Mouse (Mus musculus) forebrain, embryonic 12.5 days (tissue): Measurements from ENCODE around the gene Ext2. TPM values are rescaled to one million over a fixed set of nuclear protein-coding genes. Genes with fewer than 3 reads are reported as not detected.

Experiments
- ATAC-seq: fragments of 200-750 bp; cut with Nextera tagmentation; 2 replicates; pipeline ENCODE4 v1.8.0; 2017; ENCODE audit warnings: moderate TSS enrichment; ENCODE audit not compliant: low FRiP score
- H3K27ac ChIP-seq: fragments of 300-500 bp; sonication (generic); 2 replicates; pipeline ENCODE4 v1.5.1; 2016; ENCODE audit warnings: mild to moderate bottlenecking
- H3K27me3 ChIP-seq: fragments of 300-500 bp; sonication (generic); 2 replicates; pipeline ENCODE4 v1.6.1; 2016; ENCODE audit warnings: mild to moderate bottlenecking
- H3K36me3 ChIP-seq: fragments of 300-500 bp; sonication (generic); replicated peaks from 2 replicates; pipeline ENCODE4 v1.6.1; 2016; ENCODE audit warnings: mild to moderate bottlenecking
- H3K4me1 ChIP-seq: fragments of 300-500 bp; sonication (generic); 2 replicates; pipeline ENCODE4 v1.6.1; 2016
- H3K4me2 ChIP-seq: fragments of 300-500 bp; sonication (generic); 2 replicates; pipeline ENCODE4 v1.6.1; 2016; ENCODE audit warnings: mild to moderate bottlenecking, moderate library complexity
- H3K4me3 ChIP-seq: fragments of 300-500 bp; sonication (generic); replicated peaks from 2 replicates; pipeline ENCODE4 v1.5.1; 2016; ENCODE audit warnings: mild to moderate bottlenecking
- H3K9ac ChIP-seq: fragments of 300-500 bp; sonication (generic); 2 replicates; pipeline ENCODE4 v1.6.1; 2016; ENCODE audit warnings: mild to moderate bottlenecking
- H3K9me3 ChIP-seq: fragments of 300-500 bp; sonication (generic); 2 replicates; pipeline ENCODE4 v1.6.1; 2016
- WGBS: fragments of 180-500 bp; shearing (Covaris S2); methylation state at CpG from one replicate; pipeline ENCODE4 v1.1.7; 2016; 5-methylcytosine and 5-hydroxymethylcytosine counted together
- polyA plus RNA-seq: library from polyadenylated mRNA; unstranded; fragments of >200 nt; fragmentation: Nextera tagmentation; extraction: Ambion mirVana; gene quantifications from 2 replicates; pipeline ENCODE4 v1.2.1, GENCODE M21; 2016

The Ext2 gene
- polyA plus RNA-seq, 1 experiment from 2014 or later, result 69.2 TPM

DNA sequence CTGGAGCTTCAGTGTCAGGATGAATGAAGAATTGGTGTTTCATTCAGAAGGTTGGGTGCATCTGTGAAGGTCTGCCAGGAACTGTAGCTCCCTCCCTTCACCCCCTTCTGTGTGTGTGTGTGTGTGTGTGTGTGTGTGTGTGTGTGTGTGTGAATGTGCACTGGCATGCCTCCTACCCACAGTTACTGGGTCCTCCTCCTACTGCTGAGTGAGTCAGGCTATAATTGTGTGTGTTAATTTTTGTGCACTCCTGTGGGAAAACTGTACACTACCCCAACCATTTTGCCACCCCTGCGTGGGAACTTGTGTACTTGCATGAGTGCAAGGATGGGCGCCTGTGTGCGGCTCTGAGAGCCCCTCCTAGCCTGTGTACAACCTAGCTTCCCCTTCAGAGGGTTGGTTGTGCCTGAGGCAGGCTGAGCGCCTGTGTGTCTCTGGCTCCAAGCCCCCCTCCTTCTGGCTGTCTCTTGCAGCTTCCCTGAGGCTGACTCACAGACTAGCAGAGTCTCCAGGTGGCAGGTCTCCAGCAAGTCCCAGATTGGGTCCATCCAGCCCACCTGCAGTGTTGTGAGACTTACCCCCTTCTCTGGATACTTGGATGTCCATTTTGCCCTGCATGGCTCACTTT is 173.0 kb downstream of the Ext2 start:
- Histone ChIP-seq H3K4me1 (peaks cover 7% of the 10 kb centered on the region; the same call in 1 of the 2 replicates), H3K27ac (no peak overlapping the region), H3K36me3 (no peaks in the 10 kb centered on the region), H3K4me2 (0 out of 2 replicates have a peak overlapping the region, but pooled peaks have one; percentile 1), H3K27me3 (peaks cover 90% of the 10 kb centered on the region), H3K4me3 (no peak overlapping the region), H3K9ac (no peak overlapping the region), H3K9me3 (no peaks in the 10 kb centered on the region)
- ATAC-seq, result no peak
- WGBS, result 25% methylated on average over 4 of the region's 4 CpGs

DNA sequence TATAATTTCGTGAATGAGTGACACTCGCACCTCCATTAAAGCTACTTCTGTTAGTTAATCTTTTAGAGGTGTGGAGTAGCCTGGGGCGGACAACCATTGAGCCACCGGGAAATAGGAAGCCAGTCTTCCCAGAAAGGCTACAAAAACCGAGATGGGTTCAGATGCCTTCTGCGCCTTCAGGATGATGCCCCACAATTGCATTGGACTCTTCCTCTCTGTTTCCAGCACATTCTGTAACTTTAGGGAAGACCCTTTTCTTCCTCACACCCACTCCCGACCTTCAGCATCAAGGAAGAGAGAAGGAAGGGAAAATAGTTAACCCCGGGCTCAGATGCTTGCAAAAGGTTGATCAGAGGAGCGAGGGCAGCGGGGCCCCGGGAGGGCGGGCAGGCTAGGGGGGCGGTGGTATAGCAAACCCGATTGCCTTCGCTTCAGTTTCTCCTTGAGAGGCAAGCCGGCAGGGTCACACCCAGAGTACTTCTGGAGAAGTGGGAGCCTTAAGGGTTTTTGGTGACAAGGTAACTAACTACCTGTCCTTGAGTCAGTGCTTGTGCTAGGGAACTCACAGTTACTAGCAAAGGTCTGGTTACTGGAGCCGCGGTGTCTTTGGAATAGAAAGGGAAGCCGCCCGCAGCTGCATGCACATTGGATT is 174.3 kb downstream of the Ext2 start:
- no peaks in the 10 kb centered on the region for H3K9me3 ChIP-seq
- H3K4me2 ChIP-seq, result peak overlapping the region; percentile 19; the same call in 1 of the 2 replicates
- H3K4me3 ChIP-seq, result peak overlapping the region; percentile 13
- no peak for ATAC-seq
- no peaks in the 10 kb centered on the region for H3K36me3 ChIP-seq
- peaks cover 98% of the 10 kb centered on the region for H3K27me3 ChIP-seq
- peaks cover 11% of the 10 kb centered on the region for H3K4me1 ChIP-seq
- whole genome bisulfite sequencing, result under 1% methylated on average over 19 of the region's 20 CpGs
- H3K27ac ChIP-seq, result no peak overlapping the region
- H3K9ac ChIP-seq, result no peak overlapping the region

DNA sequence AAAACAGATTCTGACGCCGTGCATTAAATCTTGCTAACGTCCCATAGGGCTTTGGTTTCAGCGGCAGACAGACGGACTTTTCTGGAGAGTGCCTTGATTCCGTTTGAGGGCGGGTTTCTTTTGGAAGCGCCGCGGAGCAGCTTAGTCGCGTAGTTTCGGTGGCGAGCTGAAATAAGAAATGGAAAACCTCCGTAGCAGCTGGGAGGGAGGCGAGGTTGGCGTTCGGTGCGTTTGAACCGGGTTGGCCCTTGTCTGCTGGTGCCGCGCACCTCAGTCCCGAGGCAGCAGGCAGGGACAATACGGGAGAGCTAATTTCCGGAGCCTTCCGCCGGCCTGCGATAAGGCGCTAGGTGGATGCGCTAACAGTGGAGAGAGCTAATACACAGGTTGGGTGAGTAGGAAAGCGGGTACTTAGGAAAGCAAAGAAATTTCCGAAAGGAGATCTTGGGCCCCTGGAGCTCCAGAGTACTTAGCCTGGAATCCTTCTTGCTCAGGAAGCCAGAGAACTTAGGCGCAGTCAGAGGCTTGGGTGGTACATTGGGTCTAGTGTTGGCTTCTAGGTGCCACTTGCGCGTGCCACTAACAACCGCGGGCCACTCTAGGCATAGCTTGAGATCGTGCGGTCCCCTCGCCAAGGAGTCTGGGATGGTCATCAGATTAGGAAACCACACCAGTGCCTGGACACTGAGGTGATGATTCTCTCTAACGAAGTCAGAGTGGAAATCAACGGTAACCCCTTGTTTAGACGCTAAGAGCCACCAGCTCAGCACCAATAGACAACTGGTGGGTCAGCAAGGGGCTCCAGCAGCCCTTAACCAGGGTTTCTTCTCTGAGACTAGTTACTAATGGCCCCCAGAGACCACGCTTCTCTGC is 175.1 kb downstream of the Ext2 start:
- no peaks in the 10 kb centered on the region for H3K9me3 ChIP-seq
- H3K4me2 ChIP-seq, result peak overlapping the region; percentile 19
- peak overlapping the region; percentile 13 for H3K4me3 ChIP-seq
- H3K27ac ChIP-seq, result no peak overlapping the region
- ATAC-seq, result no peak
- peaks cover 19% of the 10 kb centered on the region for H3K4me1 ChIP-seq
- WGBS, result under 1% methylated on average over 44 of the region's 44 CpGs
- peaks cover 98% of the 10 kb centered on the region for H3K27me3 ChIP-seq
- H3K36me3 ChIP-seq, result no peaks in the 10 kb centered on the region
- 0 out of 2 replicates have a peak overlapping the region, but pooled peaks have one; percentile 9 for H3K9ac ChIP-seq

DNA sequence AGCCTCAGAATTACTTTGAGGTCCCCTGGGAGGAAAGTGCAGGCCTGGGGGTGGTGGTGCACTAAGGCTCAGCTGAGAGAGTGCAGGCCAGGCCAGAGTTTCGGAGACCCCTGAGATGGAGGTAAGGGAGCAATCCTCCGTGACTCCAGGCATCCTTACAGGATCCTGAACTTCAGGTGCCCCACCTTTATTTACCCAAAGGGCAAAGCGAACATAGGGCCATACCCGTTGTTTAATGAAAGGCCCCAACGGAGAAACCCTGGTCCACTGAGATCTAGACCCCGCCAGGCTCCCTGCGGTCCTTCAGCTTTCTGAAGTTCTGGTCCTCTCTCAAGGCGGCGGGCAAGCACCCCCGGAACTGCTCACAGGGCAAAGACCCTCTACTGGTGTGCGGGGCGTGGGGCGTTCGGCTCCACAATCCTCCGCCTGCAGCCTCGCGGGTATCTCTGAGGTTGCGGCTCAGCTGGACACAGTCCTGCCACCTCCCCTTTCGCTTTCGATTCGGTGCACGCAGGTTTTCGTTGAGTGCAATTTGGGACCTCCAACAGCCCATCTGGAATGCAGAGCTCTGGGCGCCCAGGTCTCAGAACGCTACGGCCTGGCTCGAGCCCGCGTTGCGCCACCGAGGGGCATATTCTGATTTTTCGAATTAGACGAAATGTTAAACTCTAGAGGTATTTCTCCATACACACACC is 176.6 kb downstream of the Ext2 start:
- Histone ChIP-seq H3K4me1 (peaks cover 26% of the 10 kb centered on the region), H3K4me3 (peak overlapping the region; percentile 25), H3K27me3 (peaks cover 98% of the 10 kb centered on the region), H3K36me3 (no peaks in the 10 kb centered on the region), H3K9ac (0 out of 2 replicates have a peak overlapping the region, but pooled peaks have one; percentile 13), H3K27ac (peak overlapping the region; percentile 50; the same call in 1 of the 2 replicates), H3K9me3 (no peaks in the 10 kb centered on the region), H3K4me2 (peak overlapping the region; percentile 38)
- 2% methylated on average over 33 of the region's 33 CpGs for WGBS
- ATAC-seq, result no peak

DNA sequence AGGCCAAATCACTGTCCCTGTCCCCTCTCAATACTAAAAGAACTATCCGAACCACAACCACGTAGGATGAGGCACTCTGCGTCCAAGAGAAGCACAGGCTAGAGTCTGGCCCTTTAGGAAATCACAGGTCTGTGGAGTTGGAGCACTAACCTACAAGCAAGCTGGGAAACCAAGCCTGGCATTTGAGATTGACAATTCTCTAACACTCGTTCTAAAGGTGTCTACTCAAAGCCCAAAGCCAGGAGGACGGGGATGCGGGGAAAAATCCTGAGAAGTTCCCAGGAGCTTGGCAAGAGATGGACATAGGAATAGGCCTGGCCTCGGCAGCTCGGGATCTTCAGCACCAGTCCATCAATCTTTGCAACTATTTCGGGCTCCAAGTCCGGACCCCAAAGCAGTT is 177.2 kb downstream of the Ext2 start:
- H3K4me3 ChIP-seq, result peak overlapping the region; percentile 25

DNA sequence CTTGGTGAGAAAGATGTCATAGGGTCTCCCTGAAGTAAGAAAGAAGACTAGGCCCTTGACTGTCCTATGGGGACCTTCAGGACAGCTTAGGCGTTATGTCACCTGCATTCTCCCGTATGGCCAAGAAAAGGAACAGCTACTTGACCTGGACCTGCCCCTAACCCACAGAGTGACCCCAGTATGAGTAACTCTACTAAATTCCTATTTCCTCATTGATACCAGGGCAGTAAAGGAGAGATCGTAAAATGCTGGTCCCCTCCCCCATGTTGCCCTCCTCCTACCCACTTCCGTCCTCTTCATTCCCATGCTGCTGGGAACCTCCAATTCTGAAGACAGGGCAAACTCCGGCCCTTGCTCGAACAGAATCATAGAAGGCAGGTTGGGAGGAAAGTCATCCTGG is 177.6 kb downstream of the Ext2 start:
- no peak for ATAC-seq
- WGBS, result 4% methylated on average over 6 of the region's 6 CpGs
- peak overlapping the region; percentile 36 for H3K4me2 ChIP-seq

More for the DNA sequence above, 177.2 kb downstream of the Ext2 start:
- no peaks in the 10 kb centered on the region for H3K9me3 ChIP-seq
- no peaks in the 10 kb centered on the region for H3K36me3 ChIP-seq
- ATAC-seq, result no peak
- 0 out of 2 replicates have a peak overlapping the region, but pooled peaks have one; percentile 13 for H3K9ac ChIP-seq
- WGBS, result 2% methylated on average over 10 of the region's 10 CpGs
- H3K27ac ChIP-seq, result no peak overlapping the region
- H3K27me3 ChIP-seq, result peaks cover 98% of the 10 kb centered on the region
- H3K4me2 ChIP-seq, result peak overlapping the region; percentile 38; the same call in 1 of the 2 replicates
- peaks cover 26% of the 10 kb centered on the region for H3K4me1 ChIP-seq

DNA sequence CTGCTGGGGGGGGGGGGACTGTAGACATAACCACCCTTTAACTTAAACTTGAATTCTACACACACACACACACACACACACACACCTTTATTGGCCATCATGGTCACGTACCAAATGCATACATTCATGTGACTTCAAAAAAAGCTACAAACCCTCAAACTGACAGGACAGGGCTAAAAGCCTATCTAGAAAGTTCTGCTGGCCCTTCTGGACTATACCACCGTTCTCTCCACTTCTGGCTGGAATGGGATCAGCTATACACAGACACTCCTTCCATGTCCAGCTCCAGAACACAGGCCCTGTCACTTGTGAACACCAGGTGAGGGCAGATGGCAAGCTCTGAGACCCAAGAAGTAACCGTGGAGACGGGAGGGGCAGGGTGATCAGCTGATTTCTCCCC is 178.1 kb downstream of the Ext2 start:
- Histone ChIP-seq H3K9ac (peak overlapping the region; percentile 55; the same call in 1 of the 2 replicates), H3K27me3 (peaks cover 98% of the 10 kb centered on the region), H3K4me2 (peak overlapping the region; percentile 36), H3K9me3 (no peaks in the 10 kb centered on the region), H3K36me3 (no peaks in the 10 kb centered on the region), H3K4me3 (peak overlapping the region; percentile 44), H3K27ac (no peak overlapping the region), H3K4me1 (peaks cover 26% of the 10 kb centered on the region)
- ATAC-seq, result no peak
- 8% methylated on average over 4 of the region's 4 CpGs for WGBS

More for the DNA sequence above, 177.6 kb downstream of the Ext2 start:
- Histone ChIP-seq H3K9me3 (no peaks in the 10 kb centered on the region), H3K27me3 (peaks cover 98% of the 10 kb centered on the region), H3K4me3 (peak overlapping the region; percentile 44), H3K27ac (no peak overlapping the region), H3K4me1 (peaks cover 26% of the 10 kb centered on the region), H3K36me3 (no peaks in the 10 kb centered on the region), H3K9ac (0 out of 2 replicates have a peak overlapping the region, but pooled peaks have one; percentile 13)

DNA sequence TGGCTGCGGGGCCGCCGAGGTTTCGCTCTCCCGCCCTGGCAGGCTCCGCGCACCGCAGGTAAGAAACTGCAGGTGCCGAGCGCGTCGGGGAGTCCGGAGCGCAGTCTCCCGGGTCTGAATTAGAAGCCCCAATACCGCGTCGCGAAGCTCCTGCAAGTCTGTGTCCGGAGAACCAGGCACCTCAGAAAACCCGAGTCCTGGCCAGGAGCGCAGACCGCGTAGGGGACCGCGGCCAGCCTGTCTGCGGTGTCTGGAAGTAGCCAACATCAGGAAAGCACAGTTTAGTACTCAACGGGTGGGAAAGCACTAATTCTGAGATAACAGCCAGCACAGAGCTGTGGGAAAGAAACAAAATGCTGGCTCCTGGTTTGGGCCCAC is 179.0 kb downstream of the Ext2 start:
- under 1% methylated on average over 28 of the region's 28 CpGs for WGBS
- peak overlapping the region; percentile 55 for H3K9ac ChIP-seq
- no peaks in the 10 kb centered on the region for H3K9me3 ChIP-seq
- H3K27ac ChIP-seq, result peak overlapping the region; percentile 78
- H3K4me3 ChIP-seq, result peak overlapping the region; percentile 44
- H3K4me2 ChIP-seq, result peak overlapping the region; percentile 65
- H3K36me3 ChIP-seq, result no peaks in the 10 kb centered on the region
- ATAC-seq, result no peak
- H3K4me1 ChIP-seq, result peaks cover 26% of the 10 kb centered on the region
- peaks cover 98% of the 10 kb centered on the region for H3K27me3 ChIP-seq

DNA sequence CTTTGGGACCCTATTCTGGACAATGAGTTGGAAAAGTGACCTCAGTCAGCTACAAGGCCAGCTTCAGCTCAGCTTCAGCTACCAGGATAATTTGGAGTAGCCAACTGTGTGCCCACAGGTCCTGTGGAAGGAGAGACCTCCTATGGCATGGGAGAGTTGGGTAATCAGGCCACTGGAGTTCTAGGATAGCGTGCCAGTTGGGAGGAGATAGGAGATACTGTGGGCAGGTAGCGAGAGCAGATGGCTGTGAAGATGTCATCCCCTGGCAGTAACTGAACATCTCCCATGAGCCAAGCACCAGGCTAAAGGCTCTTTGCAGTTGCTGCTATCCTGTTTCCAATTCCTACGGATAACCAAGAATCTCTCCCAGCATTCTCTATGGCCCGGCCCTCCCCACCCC is 187.8 kb downstream of the Ext2 start:
- WGBS, result 79% methylated on average over 4 of the region's 4 CpGs
- ATAC-seq, result no peak
- H3K4me1 ChIP-seq, result peaks cover 7% of the 10 kb centered on the region
- no peaks in the 10 kb centered on the region for H3K9me3 ChIP-seq
- no peak overlapping the region for H3K4me2 ChIP-seq
- H3K27ac ChIP-seq, result no peak overlapping the region
- no peak overlapping the region for H3K4me3 ChIP-seq
- H3K36me3 ChIP-seq, result no peaks in the 10 kb centered on the region
- H3K27me3 ChIP-seq, result peaks cover 72% of the 10 kb centered on the region
- H3K9ac ChIP-seq, result no peak overlapping the region

DNA sequence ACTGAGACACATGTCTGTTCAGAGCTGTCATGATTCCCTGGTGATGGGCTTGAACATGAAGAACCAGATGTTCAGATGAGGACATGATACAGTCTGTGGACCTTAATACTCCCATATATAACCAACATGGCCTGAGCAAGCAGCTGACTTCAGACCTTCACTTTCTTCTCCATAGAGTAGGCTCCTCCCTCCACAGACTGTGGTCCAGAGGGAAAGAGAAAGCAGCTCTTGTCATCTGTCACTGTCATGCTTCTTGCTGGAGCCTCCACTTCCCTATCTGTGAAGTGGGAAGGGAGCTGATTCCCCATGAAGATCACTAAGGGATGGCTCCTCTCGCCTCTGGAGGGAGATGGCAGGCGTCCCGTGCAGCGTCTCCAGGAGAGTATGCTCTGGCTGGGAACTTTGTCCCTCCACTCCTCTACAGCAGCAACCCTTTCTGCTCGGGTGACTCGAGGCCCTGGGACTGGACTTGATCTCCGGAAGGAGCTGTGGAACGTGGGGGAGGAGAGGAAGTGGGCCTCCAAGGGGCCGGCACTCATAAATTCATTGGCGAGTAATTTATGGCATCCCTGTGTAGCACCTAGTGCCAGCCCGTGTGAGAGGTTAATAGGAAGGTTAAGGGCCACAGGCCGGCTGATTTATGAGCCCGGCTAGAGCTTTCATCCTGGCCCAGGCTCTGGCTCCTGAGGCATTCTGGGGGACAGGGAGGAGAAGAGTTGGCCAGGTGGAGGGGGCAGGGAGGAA is 197.5 kb downstream of the Ext2 start:
- Histone ChIP-seq H3K9me3 (no peaks in the 10 kb centered on the region), H3K4me2 (no peak overlapping the region)
- WGBS, result 84% methylated on average over 13 of the region's 13 CpGs

DNA sequence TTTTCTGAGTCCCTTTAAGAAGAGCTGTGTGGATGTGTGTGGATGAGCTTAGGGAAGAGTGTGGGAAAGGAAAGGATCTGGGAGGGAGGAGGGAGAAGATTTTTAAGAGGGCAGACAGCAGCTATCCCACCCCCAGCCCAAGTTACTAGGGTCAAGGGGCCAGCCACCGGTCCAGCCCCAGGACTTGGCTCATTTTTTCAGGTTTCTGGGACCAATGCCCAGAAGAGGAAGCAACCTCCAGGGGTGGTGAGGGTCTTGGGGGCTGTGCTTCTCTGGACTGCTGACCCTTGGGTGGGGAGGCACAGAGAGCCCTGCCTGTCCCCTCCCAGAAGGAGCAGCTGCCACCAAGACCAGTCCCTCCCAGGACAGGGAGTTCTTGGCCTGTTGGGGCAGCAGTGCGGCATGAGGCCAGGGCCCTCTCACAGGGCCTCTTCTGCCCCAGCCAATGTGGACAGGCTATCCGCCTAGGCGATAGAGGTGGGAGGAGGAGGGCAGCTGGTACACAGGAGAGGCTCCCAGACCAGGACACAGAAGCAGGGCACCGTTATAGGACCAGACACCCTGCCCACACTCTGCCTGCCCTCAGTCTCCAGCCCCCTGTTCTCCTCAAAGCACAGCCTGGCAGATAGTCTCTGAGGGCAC is 203.0 kb downstream of the Ext2 start:
- H3K4me1 ChIP-seq, result peaks cover 12% of the 10 kb centered on the region
- no peak for ATAC-seq
- H3K9me3 ChIP-seq, result no peaks in the 10 kb centered on the region
- 33% methylated on average over 5 of the region's 5 CpGs for WGBS
- H3K4me2 ChIP-seq, result no peak overlapping the region
- H3K36me3 ChIP-seq, result no peaks in the 10 kb centered on the region
- H3K27ac ChIP-seq, result no peak overlapping the region
- H3K4me3 ChIP-seq, result no peak overlapping the region
- no peak overlapping the region for H3K9ac ChIP-seq
- peaks cover 19% of the 10 kb centered on the region for H3K27me3 ChIP-seq

More for the DNA sequence above, 197.5 kb downstream of the Ext2 start:
- no peak overlapping the region for H3K4me3 ChIP-seq
- no peak overlapping the region for H3K27ac ChIP-seq
- 0 out of 2 replicates have a peak, but pooled peaks cover 1% of the 10 kb centered on the region for H3K27me3 ChIP-seq
- no peak for ATAC-seq
- peaks cover 3% of the 10 kb centered on the region for H3K4me1 ChIP-seq
- no peak overlapping the region for H3K9ac ChIP-seq
- no peaks in the 10 kb centered on the region for H3K36me3 ChIP-seq
